Mouse (Mus musculus) forebrain, postnatal 0 days (tissue): ENCODE measurements around the gene Sv2c. TPM values are rescaled to one million over a fixed set of nuclear protein-coding genes. Genes with fewer than 3 reads are reported as not detected.

Experiments
- ATAC-seq: fragments of 200-750 bp; cut with Nextera tagmentation; 2 replicates; pipeline ENCODE4 v1.8.0; 2017; ENCODE audit warnings: mild to moderate bottlenecking, moderate library complexity
- DNase-seq: peaks from one replicate; pipeline ENCODE4 v3.0.0-alpha.2; 2015
- H3K27ac ChIP-seq: fragments of 300-500 bp; sonication (generic); 2 replicates; pipeline ENCODE4 v1.5.1; 2014; ENCODE audit warnings: low read depth, mild to moderate bottlenecking, antibody characterized with exemption, low read length, moderate library complexity, mixed read lengths
- H3K27me3 ChIP-seq: fragments of 300-500 bp; sonication (generic); 2 replicates; pipeline ENCODE4 v1.6.1; 2014; ENCODE audit warnings: mild to moderate bottlenecking, low read length, mixed read lengths; ENCODE audit not compliant: insufficient read depth
- H3K36me3 ChIP-seq: fragments of 300-500 bp; sonication (generic); 2 replicates; pipeline ENCODE4 v1.6.1; 2014; ENCODE audit warnings: mild to moderate bottlenecking, moderate library complexity; ENCODE audit not compliant: insufficient read depth
- H3K4me1 ChIP-seq: fragments of 300-500 bp; sonication (generic); 2 replicates; pipeline ENCODE4 v1.6.1; 2014; ENCODE audit warnings: antibody characterized with exemption; ENCODE audit not compliant: insufficient read depth
- H3K4me2 ChIP-seq: fragments of 300-500 bp; sonication (generic); 2 replicates; pipeline ENCODE4 v1.6.1; 2014; ENCODE audit warnings: low read depth, mild to moderate bottlenecking, moderate library complexity
- H3K4me3 ChIP-seq: fragments of 300-500 bp; sonication (generic); 2 replicates; pipeline ENCODE4 v1.5.1; 2014; ENCODE audit warnings: low read depth, low read length, mixed read lengths
- H3K9ac ChIP-seq: fragments of 300-500 bp; sonication (generic); 2 replicates; pipeline ENCODE4 v1.6.1; 2014; ENCODE audit warnings: mild to moderate bottlenecking
- H3K9me3 ChIP-seq: fragments of 300-500 bp; sonication (generic); 2 replicates; pipeline ENCODE4 v1.6.1; 2016; ENCODE audit warnings: low read length
- CTCF ChIP-seq: sonication (generic); IDR thresholded peaks from 2 replicates; pipeline ENCODE4 v1.5.1; 2016; ENCODE audit warnings: antibody characterized with exemption, control low read depth, low read depth
- WGBS: fragments of 180-500 bp; shearing (Covaris S2); extraction: QIAGEN DNeasy Blood & Tissue Kit; methylation state at CpG from one replicate; pipeline ENCODE4 v1.1.7; 2014; 5-methylcytosine and 5-hydroxymethylcytosine counted together
- polyA plus RNA-seq: library from polyadenylated mRNA; unstranded; fragments of >200 nt; fragmentation: Nextera tagmentation; extraction: Ambion mirVana; gene quantifications from 2 replicates; pipeline ENCODE4 v1.2.1, GENCODE M21; 2015
- total RNA-seq: library from RNA; depleted of rRNA; stranded (reverse); fragments of >200 nt; gene quantifications from 2 replicates; pipeline ENCODE4 v1.2.3, GENCODE M21; 2014

The Sv2c gene
- total and polyA plus RNA-seq, 2 experiments from 2014 or later, result 6.5 to 11.6 TPM

- H3K4me3 ChIP-seq, result peak overlapping the region; percentile 52
- H3K9ac ChIP-seq, result peak overlapping the region; percentile 45
- ATAC-seq (peak; percentile 23), DNase-seq (no peak)
- WGBS, result 2% methylated on average over 28 of the region's 28 CpGs
- H3K4me1 ChIP-seq, result peaks cover 6% of the 10 kb centered on the region; the same call in 1 of the 2 replicates
- no peak for TF ChIP-seq CTCF
- H3K4me2 ChIP-seq, result peak overlapping the region; percentile 90
- H3K27me3 ChIP-seq, result peaks cover 6% of the 10 kb centered on the region
- no peaks in the 10 kb centered on the region for H3K36me3 ChIP-seq
- H3K27ac ChIP-seq, result peak overlapping the region; percentile 70
- no peaks in the 10 kb centered on the region for H3K9me3 ChIP-seq
Measured at GRCm38 (mm10) chr13:96133363-96134100, 1.2 kb upstream of the Sv2c start.

DNA sequence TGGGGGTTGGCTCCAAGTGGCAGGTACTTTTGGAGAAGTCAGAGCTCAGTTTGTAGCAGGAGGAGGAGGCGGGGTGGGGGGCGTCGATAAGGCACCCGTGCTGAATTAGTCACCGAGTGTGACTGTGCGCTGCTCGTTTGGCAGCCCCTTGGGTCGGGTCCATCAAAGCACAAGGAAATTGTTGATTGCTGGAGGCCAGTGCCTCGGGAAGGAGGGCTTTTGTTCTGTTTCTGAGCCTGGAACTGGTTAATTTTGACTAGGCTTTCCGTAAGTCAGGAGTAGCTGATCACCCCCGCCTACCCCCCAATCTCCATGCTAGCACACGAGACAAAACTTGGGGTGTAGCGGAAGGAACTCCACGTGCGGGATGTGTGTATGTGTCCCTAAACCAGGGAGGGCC is 456 bp upstream of the Sv2c start:
- WGBS, result under 1% methylated on average over 15 of the region's 15 CpGs
- peaks cover 6% of the 10 kb centered on the region for H3K27me3 ChIP-seq
- H3K4me1 ChIP-seq, result peaks cover 6% of the 10 kb centered on the region; the same call in 1 of the 2 replicates
- ATAC-seq, result peak; percentile 35
- no peak for TF ChIP-seq CTCF
- peak; percentile 63 for DNase-seq
- H3K4me2 ChIP-seq, result peak overlapping the region; percentile 90
- H3K27ac ChIP-seq, result peak overlapping the region; percentile 29
- H3K9ac ChIP-seq, result peak overlapping the region; percentile 45
- H3K36me3 ChIP-seq, result no peaks in the 10 kb centered on the region
- H3K9me3 ChIP-seq, result no peaks in the 10 kb centered on the region
- H3K4me3 ChIP-seq, result peak overlapping the region; percentile 52

DNA sequence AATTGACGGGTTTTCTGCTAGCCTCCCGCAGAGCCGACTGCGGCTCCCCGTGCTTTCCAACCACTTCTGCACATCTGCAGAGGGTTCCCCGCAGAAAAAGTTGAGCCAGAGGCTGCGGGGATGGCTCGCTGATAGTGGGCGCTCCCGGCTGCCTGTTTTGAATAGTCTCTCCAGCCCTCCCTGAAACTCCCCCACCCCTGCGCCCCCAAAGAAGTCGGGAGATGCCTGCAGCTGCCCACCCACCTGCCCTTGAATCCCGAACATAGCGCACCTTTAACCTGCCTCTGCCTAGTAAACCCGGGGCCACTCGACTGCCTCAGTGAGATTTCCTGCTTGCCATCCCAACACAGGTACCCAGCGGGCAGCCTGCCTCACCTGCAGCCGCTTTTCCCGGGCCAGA is 466 bp downstream of the Sv2c start:
- Histone ChIP-seq H3K27me3 (peaks cover 6% of the 10 kb centered on the region), H3K4me1 (peaks cover 6% of the 10 kb centered on the region; the same call in 1 of the 2 replicates), H3K9me3 (no peaks in the 10 kb centered on the region), H3K36me3 (no peaks in the 10 kb centered on the region), H3K4me2 (peak overlapping the region; percentile 90), H3K27ac (0 out of 2 replicates have a peak overlapping the region, but pooled peaks have one; percentile 9), H3K9ac (peak overlapping the region; percentile 45), H3K4me3 (peak overlapping the region; percentile 52)
- no peak for DNase-seq
- 2% methylated on average over 19 of the region's 19 CpGs for WGBS
- TF ChIP-seq CTCF, result no peak
- no peak for ATAC-seq

GRCm38 (mm10) chr13:96131050-96131449 is 1.3 kb downstream of the Sv2c start:
- peak overlapping the region; percentile 52 for H3K4me3 ChIP-seq
- no peaks in the 10 kb centered on the region for H3K36me3 ChIP-seq
- peak overlapping the region; percentile 90 for H3K4me2 ChIP-seq
- TF ChIP-seq CTCF, result peak; percentile 10; the same call in 1 of the 2 replicates
- no peaks in the 10 kb centered on the region for H3K9me3 ChIP-seq
- peak; percentile 85 for ATAC-seq
- DNase-seq, result peak; percentile 83
- H3K4me1 ChIP-seq, result peaks cover 6% of the 10 kb centered on the region; the same call in 1 of the 2 replicates
- H3K27me3 ChIP-seq, result peaks cover 6% of the 10 kb centered on the region
- 1% methylated on average over 22 of the region's 30 CpGs for WGBS
- peak overlapping the region; percentile 51 for H3K9ac ChIP-seq
- 0 out of 2 replicates have a peak overlapping the region, but pooled peaks have one; percentile 5 for H3K27ac ChIP-seq

- Histone ChIP-seq H3K4me1 (peaks cover 6% of the 10 kb centered on the region; the same call in 1 of the 2 replicates), H3K27me3 (peaks cover 6% of the 10 kb centered on the region), H3K27ac (no peak overlapping the region), H3K9me3 (no peaks in the 10 kb centered on the region), H3K4me2 (no peak overlapping the region), H3K9ac (no peak overlapping the region), H3K4me3 (no peak overlapping the region), H3K36me3 (no peaks in the 10 kb centered on the region)
- DNase-seq (no peak), ATAC-seq (no peak)
- TF ChIP-seq CTCF, result no peak
- 89% methylated on average over 3 of the region's 3 CpGs for WGBS
Measured at GRCm38 (mm10) chr13:96129081-96129480, 3.3 kb downstream of the Sv2c start.

GRCm38 (mm10) chr13:96126669-96127068 is 5.7 kb downstream of the Sv2c start:
- DNase-seq (no peak), ATAC-seq (no peak)
- H3K4me1 ChIP-seq, result peaks cover 6% of the 10 kb centered on the region; the same call in 1 of the 2 replicates
- H3K9ac ChIP-seq, result no peak overlapping the region
- H3K4me3 ChIP-seq, result no peak overlapping the region
- no peaks in the 10 kb centered on the region for H3K9me3 ChIP-seq
- TF ChIP-seq CTCF, result no peak
- no peaks in the 10 kb centered on the region for H3K36me3 ChIP-seq
- H3K4me2 ChIP-seq, result no peak overlapping the region
- WGBS, result 79% methylated on average over 6 of the region's 6 CpGs
- peaks cover 6% of the 10 kb centered on the region for H3K27me3 ChIP-seq
- H3K27ac ChIP-seq, result no peak overlapping the region

DNA sequence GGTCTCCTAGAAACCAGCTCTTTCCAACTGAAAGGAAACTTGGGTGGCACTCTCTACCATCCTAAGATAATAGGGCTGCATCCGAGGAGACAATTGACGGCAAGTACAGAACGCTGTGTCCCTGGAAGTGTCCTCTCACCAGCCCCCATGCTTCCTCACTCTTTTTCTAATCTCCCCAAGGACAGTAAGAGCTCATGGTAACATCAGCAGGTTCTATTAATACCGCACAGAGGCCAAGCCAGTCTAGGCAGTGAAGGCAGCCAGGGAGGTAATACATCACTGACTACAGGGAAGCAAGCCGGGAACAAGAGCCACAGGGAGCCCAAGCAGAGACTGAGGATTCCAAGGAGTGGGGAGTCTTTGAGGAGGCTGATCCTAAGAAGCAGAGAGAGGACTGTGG is 7.4 kb downstream of the Sv2c start:
- Histone ChIP-seq H3K4me1 (no peaks in the 10 kb centered on the region), H3K9ac (no peak overlapping the region), H3K27me3 (no peaks in the 10 kb centered on the region), H3K27ac (no peak overlapping the region), H3K4me2 (no peak overlapping the region), H3K4me3 (no peak overlapping the region), H3K36me3 (no peaks in the 10 kb centered on the region), H3K9me3 (no peaks in the 10 kb centered on the region)
- WGBS, result 66% methylated on average over 5 of the region's 5 CpGs
- no peak for DNase-seq
- no peak for ATAC-seq
- TF ChIP-seq CTCF, result no peak
